Mouse (Mus musculus) stomach, embryonic 16.5 days (tissue): Measurements from ENCODE around the gene Itih2. TPM values are rescaled to one million over a fixed set of nuclear protein-coding genes. Genes with fewer than 3 reads are reported as not detected.

Experiments
- ATAC-seq: fragments of 200-750 bp; cut with Nextera tagmentation; 2 replicates; pipeline ENCODE4 v1.8.0; 2017; ENCODE audit warnings: moderate number of reproducible peaks, moderate TSS enrichment; ENCODE audit not compliant: insufficient read depth, low FRiP score
- H3K27ac ChIP-seq: fragments of 300-500 bp; sonication (generic); 2 replicates; pipeline ENCODE4 v1.5.1; 2014; ENCODE audit warnings: low read length
- H3K27me3 ChIP-seq: fragments of 300-500 bp; sonication (generic); 2 replicates; pipeline ENCODE4 v1.6.1; 2014; ENCODE audit warnings: low read length, control low read depth, mixed read lengths; ENCODE audit not compliant: control insufficient read depth, insufficient read depth
- H3K36me3 ChIP-seq: fragments of 300-500 bp; sonication (generic); 2 replicates; pipeline ENCODE4 v1.6.1; 2014; ENCODE audit warnings: low read length; ENCODE audit not compliant: control insufficient read depth, insufficient read depth
- H3K4me1 ChIP-seq: fragments of 300-500 bp; sonication (generic); 2 replicates; pipeline ENCODE4 v1.6.1; 2014; ENCODE audit warnings: low read length, control low read depth, mixed read lengths; ENCODE audit not compliant: control insufficient read depth, insufficient read depth
- H3K4me2 ChIP-seq: fragments of 300-500 bp; sonication (generic); 2 replicates; pipeline ENCODE4 v1.6.1; 2014; ENCODE audit warnings: low read depth, low read length, mixed read lengths
- H3K4me3 ChIP-seq: fragments of 300-500 bp; sonication (generic); replicated peaks from 2 replicates; pipeline ENCODE4 v1.5.1; 2014; ENCODE audit warnings: mild to moderate bottlenecking, low read length
- H3K9ac ChIP-seq: fragments of 300-500 bp; sonication (generic); 2 replicates; pipeline ENCODE4 v1.6.1; 2014; ENCODE audit warnings: low read length
- H3K9me3 ChIP-seq: fragments of 300-500 bp; sonication (generic); replicated peaks from 2 replicates; pipeline ENCODE4 v1.6.1; 2016; ENCODE audit warnings: low read length, control low read depth; ENCODE audit not compliant: control insufficient read depth
- WGBS: fragments of 180-500 bp; shearing (Covaris S2); extraction: QIAGEN DNeasy Blood & Tissue Kit; methylation state at CpG from one replicate; pipeline ENCODE4 v1.1.7; 2014; 5-methylcytosine and 5-hydroxymethylcytosine counted together
- polyA plus RNA-seq: library from polyadenylated mRNA; unstranded; fragments of >200 nt; fragmentation: Nextera tagmentation; extraction: Ambion mirVana; gene quantifications from 2 replicates; pipeline ENCODE4 v1.2.1, GENCODE M21; 2015

The Itih2 gene
- polyA plus RNA-seq, 1 experiment from 2014 or later: 20.3 TPM

GRCm38 (mm10) chr2:10094327-10095100 lies 36.7 kb downstream of the Itih2 start:
- 0 out of 2 replicates have a peak overlapping the region, but pooled peaks have one; percentile 22 for H3K4me2 ChIP-seq
- H3K27me3 ChIP-seq: no peaks in the 10 kb centered on the region
- H3K9ac ChIP-seq: no peak overlapping the region
- no peaks in the 10 kb centered on the region for H3K9me3 ChIP-seq
- H3K4me3 ChIP-seq: no peak overlapping the region
- peak overlapping the region; percentile 67 for H3K27ac ChIP-seq
- 60% methylated on average over 14 of the region's 14 CpGs for WGBS
- H3K4me1 ChIP-seq: peaks cover 2% of the 10 kb centered on the region; the same call in 1 of the 2 replicates
- H3K36me3 ChIP-seq: peaks cover 20% of the 10 kb centered on the region
- peak; percentile 69 for ATAC-seq

DNA sequence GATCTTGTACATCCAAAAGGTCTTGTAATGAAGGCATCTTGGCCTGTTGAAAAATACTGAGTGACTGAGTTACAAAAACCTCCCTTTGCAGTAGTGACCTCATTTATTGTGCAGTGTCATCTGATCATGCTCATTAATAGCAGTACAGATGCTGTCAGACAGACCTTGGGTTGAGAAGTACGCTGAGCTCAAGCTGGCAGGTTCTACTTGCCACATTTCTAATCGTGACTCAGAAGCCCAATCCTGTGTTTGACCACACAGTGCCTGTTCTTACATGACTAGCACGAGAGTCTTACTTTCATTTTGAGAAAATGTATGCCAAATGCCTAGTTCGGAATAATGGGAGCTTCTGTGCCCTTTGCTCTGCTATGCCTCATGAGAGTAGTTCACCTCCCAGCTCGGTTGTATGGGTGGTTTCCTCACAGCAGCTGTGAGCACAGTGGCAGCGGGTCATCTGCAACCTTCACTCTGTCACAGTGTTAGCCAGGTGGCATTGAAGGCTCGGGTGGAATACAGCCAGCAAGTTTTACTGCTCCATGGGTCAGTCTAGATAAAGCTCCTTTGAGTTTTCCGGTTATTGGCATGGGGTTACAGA lies 43.8 kb downstream of the Itih2 start:
- 84% methylated on average over 8 of the region's 8 CpGs for WGBS
- no peak overlapping the region for H3K4me2 ChIP-seq
- no peak overlapping the region for H3K27ac ChIP-seq
- H3K4me3 ChIP-seq: no peak overlapping the region
- ATAC-seq: no peak
- no peak overlapping the region for H3K9ac ChIP-seq
- H3K36me3 ChIP-seq: peaks cover 23% of the 10 kb centered on the region
- H3K27me3 ChIP-seq: no peaks in the 10 kb centered on the region
- H3K4me1 ChIP-seq: no peaks in the 10 kb centered on the region
- H3K9me3 ChIP-seq: no peaks in the 10 kb centered on the region

DNA sequence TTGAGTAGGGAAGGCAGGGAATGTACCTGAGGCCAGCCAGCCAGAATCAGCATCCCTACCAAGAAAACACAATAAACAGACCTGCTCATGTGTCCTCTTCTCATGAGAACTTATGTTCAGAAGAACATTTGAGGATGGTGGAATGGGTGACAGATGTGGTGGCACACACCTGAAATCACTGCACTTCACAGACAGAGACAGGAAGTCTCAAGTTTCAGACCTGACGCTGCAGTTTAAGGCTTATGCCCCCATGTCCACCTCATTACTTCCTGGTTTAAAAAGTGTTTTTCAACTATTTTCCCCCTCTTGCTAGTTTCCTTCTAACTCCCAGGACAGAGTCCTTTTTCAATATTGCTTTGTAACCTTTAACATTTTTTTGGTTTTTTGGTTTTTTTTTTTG lies 48.5 kb downstream of the Itih2 start:
- H3K9ac ChIP-seq: no peak overlapping the region
- H3K27ac ChIP-seq: no peak overlapping the region
- H3K4me1 ChIP-seq: peaks cover 19% of the 10 kb centered on the region
- ATAC-seq: no peak
- peaks cover 5% of the 10 kb centered on the region; the same call in 1 of the 2 replicates for H3K36me3 ChIP-seq
- no peaks in the 10 kb centered on the region for H3K27me3 ChIP-seq
- H3K9me3 ChIP-seq: no peaks in the 10 kb centered on the region
- no peak overlapping the region for H3K4me3 ChIP-seq
- no peak overlapping the region for H3K4me2 ChIP-seq
- 68% methylated on average over 1 of the region's 1 CpGs for WGBS

GRCm38 (mm10) chr2:10081453-10082080 lies 49.6 kb downstream of the Itih2 start:
- H3K4me3 ChIP-seq: peak overlapping the region; percentile 85
- 83% methylated on average over 5 of the region's 5 CpGs for WGBS
- peaks cover 24% of the 10 kb centered on the region for H3K4me1 ChIP-seq
- ATAC-seq: no peak
- H3K27ac ChIP-seq: no peak overlapping the region
- no peaks in the 10 kb centered on the region for H3K9me3 ChIP-seq
- peak overlapping the region; percentile 50; the same call in 1 of the 2 replicates for H3K9ac ChIP-seq
- H3K27me3 ChIP-seq: no peaks in the 10 kb centered on the region
- peak overlapping the region; percentile 52 for H3K4me2 ChIP-seq
- H3K36me3 ChIP-seq: 0 out of 2 replicates have a peak, but pooled peaks cover 5% of the 10 kb centered on the region

- H3K27ac ChIP-seq: peak within 1 kb of the TSS; percentile 85
- 0 out of 2 replicates have a peak, but pooled peaks cover 3% of the 10 kb centered on the region for H3K36me3 ChIP-seq
- peak within 1 kb of the TSS; percentile 100 for H3K9ac ChIP-seq
- H3K4me3 ChIP-seq: peak within 1 kb of the TSS; percentile 85
- H3K27me3 ChIP-seq: no peaks in the 10 kb centered on the region
- under 1% methylated on average over 61 of the region's 61 CpGs for WGBS
- peaks cover 24% of the 10 kb centered on the region for H3K4me1 ChIP-seq
- ATAC-seq: peak; percentile 98
- peak within 1 kb of the TSS; percentile 82 for H3K4me2 ChIP-seq
- H3K9me3 ChIP-seq: no peaks in the 10 kb centered on the region
Measured at GRCm38 (mm10) chr2:10080310-10081010, 50.7 kb downstream of the Itih2 start, which contains the start of the genes Atp5c1 and Kin. Atp5c1 (minus strand) TSS chr2:10080510. Kin (plus strand) TSS chr2:10080593.

GRCm38 (mm10) chr2:10079745-10080309 lies 51.4 kb downstream of the Itih2 start:
- Histone ChIP-seq H3K27ac (peak overlapping the region; percentile 85), H3K27me3 (no peaks in the 10 kb centered on the region), H3K4me2 (peak overlapping the region; percentile 82), H3K9me3 (no peaks in the 10 kb centered on the region), H3K9ac (peak overlapping the region; percentile 100), H3K36me3 (0 out of 2 replicates have a peak, but pooled peaks cover 3% of the 10 kb centered on the region), H3K4me1 (peaks cover 28% of the 10 kb centered on the region), H3K4me3 (peak overlapping the region; percentile 85)
- under 1% methylated on average over 28 of the region's 28 CpGs for WGBS
- no peak for ATAC-seq

GRCm38 (mm10) chr2:10076675-10077074 lies 54.5 kb downstream of the Itih2 start:
- ATAC-seq: no peak
- Histone ChIP-seq H3K4me1 (peaks cover 35% of the 10 kb centered on the region), H3K9ac (no peak overlapping the region), H3K4me3 (no peak overlapping the region), H3K27ac (no peak overlapping the region), H3K36me3 (0 out of 2 replicates have a peak, but pooled peaks cover 3% of the 10 kb centered on the region), H3K9me3 (no peaks in the 10 kb centered on the region), H3K27me3 (no peaks in the 10 kb centered on the region), H3K4me2 (peak overlapping the region; percentile 36; the same call in 1 of the 2 replicates)
- WGBS: 56% methylated on average over 8 of the region's 8 CpGs

- Histone ChIP-seq H3K36me3 (0 out of 2 replicates have a peak, but pooled peaks cover 3% of the 10 kb centered on the region), H3K4me2 (no peak overlapping the region), H3K27ac (no peak overlapping the region), H3K9me3 (no peaks in the 10 kb centered on the region), H3K4me1 (peaks cover 30% of the 10 kb centered on the region), H3K9ac (no peak overlapping the region), H3K27me3 (no peaks in the 10 kb centered on the region), H3K4me3 (no peak overlapping the region)
- 74% methylated on average over 7 of the region's 7 CpGs for WGBS
- ATAC-seq: peak; percentile 32; the same call in 1 of the 2 replicates
Measured at GRCm38 (mm10) chr2:10074470-10074869, 56.7 kb downstream of the Itih2 start.
